26 mouse cellular contexts compared by ENCODE assay signal in genomic region chr11:78029240-78029639, GRCm38 (mm10).
"Had no signal": no experiment of that assay in that cellular context is flagged by ENCODE, and none has a peak within 500 bp of the region (broad histone marks: within the 10 kb centered on the region; RNA-seq: fewer than 3 reads in every experiment).

No protein-coding gene starts in this region.

- DNase-seq: forebrain, postnatal 0 days; gastrocnemius, postnatal 14 days; gastrocnemius, postnatal 36 days; heart, adult 18-20 months; heart, postnatal 14 days; heart, postnatal 36 days; kidney, adult 11 months; kidney, adult 2 months; kidney, adult 9 months; kidney, postnatal 14 days; kidney, postnatal 36 days; layer of hippocampus, adult 9-11 months; layer of hippocampus, postnatal 36 days; left cerebral cortex, postnatal 4 days had no signal

- H3K27ac ChIP-seq: heart, embryonic 13.5 days; heart, embryonic 15.5 days; hindbrain, embryonic 12.5 days; hindbrain, embryonic 15.5 days; hindbrain, postnatal 0 days; kidney, embryonic 15.5 days; kidney, postnatal 0 days; limb, embryonic 13.5 days; limb, embryonic 15.5 days; liver, embryonic 12.5 days had no signal

- H3K4me2 ChIP-seq: heart, embryonic 11.5 days; heart, embryonic 13.5 days; heart, embryonic 15.5 days; hindbrain, embryonic 12.5 days; hindbrain, embryonic 15.5 days; kidney, embryonic 15.5 days; limb, embryonic 13.5 days; limb, embryonic 15.5 days; liver, embryonic 12.5 days had no signal

- H3K4me3 ChIP-seq: heart, embryonic 13.5 days; heart, embryonic 15.5 days; hindbrain, embryonic 12.5 days; hindbrain, embryonic 15.5 days; kidney, embryonic 15.5 days; limb, embryonic 13.5 days; limb, embryonic 15.5 days; liver, embryonic 12.5 days had no signal

- ATAC-seq: forebrain, postnatal 0 days; hindbrain, postnatal 0 days; intestine, embryonic 16.5 days; liver, embryonic 12.5 days had no signal

- H3K27me3 ChIP-seq: heart, embryonic 13.5 days; heart, embryonic 15.5 days; hindbrain, embryonic 12.5 days; hindbrain, embryonic 15.5 days; kidney, embryonic 15.5 days; limb, embryonic 13.5 days; limb, embryonic 15.5 days; liver, embryonic 12.5 days had no signal

- H3K9me3 ChIP-seq: heart, embryonic 13.5 days; heart, embryonic 15.5 days; hindbrain, embryonic 12.5 days; hindbrain, embryonic 15.5 days; kidney, embryonic 15.5 days; limb, embryonic 13.5 days; limb, embryonic 15.5 days; liver, embryonic 12.5 days had no signal

- H3K9ac ChIP-seq: forebrain, postnatal 0 days; heart, embryonic 13.5 days; heart, embryonic 15.5 days; hindbrain, embryonic 12.5 days; hindbrain, embryonic 15.5 days; kidney, embryonic 15.5 days; limb, embryonic 13.5 days; limb, embryonic 15.5 days; liver, embryonic 12.5 days had no signal
